Mouse (Mus musculus): Measurements from ENCODE around the gene Slc39a2.
"Not testable (repeated sequence)": the region's sequence is repeated elsewhere in the genome, so short reads cannot be mapped to it uniquely, and the experiment has no call there.

Slc39a2 gene

DNA sequence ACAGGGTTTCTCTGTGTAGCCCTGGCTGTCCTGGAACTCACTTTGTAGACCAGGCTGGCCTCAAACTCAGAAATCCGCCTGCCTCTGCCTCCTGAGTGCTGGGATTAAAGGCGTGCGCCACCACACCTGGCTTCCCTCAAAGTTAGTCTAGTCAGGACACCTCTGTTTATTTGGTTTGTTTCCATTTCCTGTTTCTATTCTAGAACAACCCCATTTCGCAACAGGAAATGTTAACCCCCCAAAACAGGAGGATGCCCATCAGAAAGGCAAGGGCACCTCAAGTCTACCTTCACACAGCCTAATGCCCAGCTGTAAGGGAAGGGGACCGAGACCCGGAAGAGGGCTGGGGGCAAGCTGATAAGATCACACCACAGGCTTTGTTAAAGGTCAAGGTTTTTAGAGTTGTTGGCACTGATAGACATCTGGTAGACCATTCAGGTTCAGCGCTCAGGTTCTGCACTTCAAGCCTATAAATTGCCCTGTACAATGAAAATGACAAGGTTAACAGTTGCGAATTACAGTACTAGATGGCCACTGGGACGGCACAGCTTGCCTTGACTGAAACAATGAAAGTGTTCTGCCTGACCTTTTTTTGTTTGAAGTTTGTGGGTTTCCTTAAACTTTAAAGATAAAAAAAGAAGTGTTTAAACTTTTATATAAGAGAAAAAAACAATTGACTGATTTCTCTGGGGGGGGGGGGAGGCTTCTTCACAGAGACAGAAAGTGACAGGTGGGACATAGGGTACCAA, at the start of gene Slc39a2:
Gene Slc39a2 (plus strand): TSS at position 699 of the 749 bp plus-strand sequence.
- DNase-seq: no peak

DNA sequence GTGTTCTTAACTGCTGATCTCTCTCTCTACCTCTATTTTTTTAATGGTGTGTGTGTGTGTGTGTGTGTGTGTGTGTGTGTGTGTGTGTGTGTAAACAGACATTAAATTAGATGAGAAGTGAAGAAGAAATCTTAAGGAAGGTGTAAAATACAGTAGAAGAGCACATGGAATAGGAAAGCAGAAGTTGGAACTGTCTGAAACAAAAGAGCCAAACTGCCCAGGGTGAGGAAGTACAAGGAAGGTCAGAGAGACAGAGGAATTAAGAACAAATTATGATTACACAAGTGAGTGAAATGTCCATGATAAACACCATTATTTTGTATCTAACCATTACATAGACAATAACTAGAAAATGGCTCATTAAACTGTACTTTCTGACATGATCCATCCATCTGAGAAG, 48.8 kb upstream of the Slc39a2 start:
- DNase-seq: no peak

DNA sequence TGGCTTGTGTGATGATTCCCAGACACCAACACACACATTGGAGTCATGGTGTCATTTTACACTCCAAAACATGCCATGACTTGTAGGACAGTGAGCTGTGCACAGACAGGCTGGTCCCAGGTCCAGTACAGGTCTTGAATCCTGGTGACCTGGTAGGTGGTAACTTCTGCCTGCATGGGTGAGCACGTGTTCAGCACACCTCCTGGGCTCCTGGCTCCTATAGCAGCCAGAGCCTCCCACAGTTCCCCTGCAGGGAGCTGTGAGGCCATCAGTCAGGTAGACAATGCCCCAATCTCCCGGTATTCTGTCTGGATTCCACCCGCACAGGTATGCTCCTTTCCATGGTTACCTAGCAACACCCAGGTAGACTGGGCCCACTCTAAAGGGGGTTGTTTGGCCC, 46.1 kb upstream of the Slc39a2 start:
- no peak for DNase-seq

DNA sequence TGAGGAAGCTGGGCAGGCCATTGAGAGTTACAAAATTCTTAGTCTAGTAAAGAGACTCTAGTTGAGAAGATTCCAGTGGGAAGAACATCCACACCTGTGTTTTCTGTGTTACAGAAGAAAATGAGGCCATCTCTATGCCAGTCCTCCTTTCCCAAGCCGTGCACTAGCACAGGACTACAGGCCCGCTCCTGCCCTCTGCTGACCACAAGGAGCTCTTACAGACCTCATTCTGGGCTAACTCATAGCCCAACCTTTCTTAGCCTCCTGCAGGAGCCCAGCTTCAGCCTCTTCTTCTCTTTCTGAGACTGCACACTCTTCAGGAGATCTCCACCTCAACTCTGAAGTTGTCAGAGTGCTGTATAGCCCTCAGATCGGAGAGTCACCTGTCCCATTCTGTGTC, 41.7 kb upstream of the Slc39a2 start:
- DNase-seq: not testable (repeated sequence)

DNA sequence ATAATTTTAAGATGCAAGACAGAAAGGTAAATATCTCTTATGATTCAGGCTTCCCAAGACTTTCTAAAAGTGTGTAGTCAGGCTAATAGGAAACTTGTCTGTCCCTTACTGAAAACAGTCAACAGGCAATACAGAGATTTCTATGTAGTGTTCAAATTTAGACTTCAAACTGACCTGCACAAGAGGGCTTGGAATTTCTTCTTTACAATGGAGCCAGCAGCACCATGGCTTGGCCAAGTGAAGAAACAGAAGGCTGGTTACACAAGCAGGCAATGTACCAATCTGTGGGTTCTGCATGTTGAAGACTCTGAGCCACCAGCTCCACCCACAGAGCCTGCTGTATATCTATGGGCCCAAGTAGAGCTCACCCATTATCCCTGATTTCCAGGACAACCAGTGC, 39.3 kb upstream of the Slc39a2 start, which contains the start of gene Ear6:
Gene Ear6 (plus strand): TSS at position 301 of the 400 bp plus-strand sequence.
- DNase-seq: no peak

DNA sequence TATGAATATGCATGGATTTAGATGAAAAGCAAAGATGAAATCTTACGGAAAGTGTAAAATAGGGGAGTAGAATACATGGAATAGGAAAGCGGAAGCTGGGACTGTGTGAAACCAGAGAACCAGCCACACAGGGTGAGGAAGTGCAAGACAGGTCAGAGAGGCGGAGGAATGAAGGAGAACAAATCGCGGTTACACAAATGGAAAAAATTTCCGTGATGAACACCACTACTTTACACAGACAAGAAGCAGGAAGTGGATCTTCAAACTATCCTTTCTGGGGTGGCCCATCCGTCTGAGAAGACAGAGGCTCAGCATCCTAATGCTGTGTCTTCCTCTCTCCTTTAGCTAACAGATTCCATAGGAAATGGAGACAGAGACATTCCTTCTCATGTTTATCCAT, 37.4 kb upstream of the Slc39a2 start:
- not testable (repeated sequence) for DNase-seq

DNA sequence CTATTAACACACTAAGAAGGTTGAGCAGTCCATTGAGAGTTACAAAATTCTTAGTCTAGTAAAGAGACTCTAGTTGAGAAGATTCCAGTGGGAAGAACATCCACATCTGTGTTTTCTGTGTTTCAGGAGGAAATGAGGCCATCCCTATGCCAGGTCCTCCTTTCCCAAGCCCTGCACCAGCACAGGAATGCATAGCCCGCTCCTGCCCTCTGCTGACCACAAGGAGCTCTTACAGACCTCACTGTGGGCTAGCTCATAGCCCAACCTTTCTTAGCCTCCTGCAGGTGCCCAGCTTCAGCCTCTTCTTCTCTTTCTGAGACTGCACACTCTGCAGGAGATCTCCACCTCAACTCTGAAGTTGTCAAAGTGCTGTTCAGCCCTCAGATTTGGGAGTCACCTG, 29.1 kb upstream of the Slc39a2 start:
- not testable (repeated sequence) for DNase-seq

DNA sequence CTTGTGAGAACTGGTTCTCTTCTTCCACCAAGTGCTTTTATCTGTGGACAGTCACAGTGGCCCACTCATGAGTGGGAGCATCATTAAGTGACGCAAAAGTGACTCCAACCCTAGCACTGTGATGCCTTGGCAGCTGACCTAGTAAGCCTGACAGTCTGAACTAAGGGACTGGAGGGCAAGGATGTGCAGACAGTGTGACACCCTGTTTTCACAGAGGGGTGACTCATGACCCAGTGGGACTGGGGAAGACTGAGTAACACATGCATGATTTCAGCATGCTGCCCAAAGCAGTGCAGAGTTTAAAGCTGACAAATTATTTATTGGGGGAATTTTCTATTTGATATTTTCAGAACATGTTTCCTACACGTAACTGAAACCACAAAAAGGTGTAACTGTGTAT, 21.9 kb upstream of the Slc39a2 start:
- no peak for DNase-seq

DNA sequence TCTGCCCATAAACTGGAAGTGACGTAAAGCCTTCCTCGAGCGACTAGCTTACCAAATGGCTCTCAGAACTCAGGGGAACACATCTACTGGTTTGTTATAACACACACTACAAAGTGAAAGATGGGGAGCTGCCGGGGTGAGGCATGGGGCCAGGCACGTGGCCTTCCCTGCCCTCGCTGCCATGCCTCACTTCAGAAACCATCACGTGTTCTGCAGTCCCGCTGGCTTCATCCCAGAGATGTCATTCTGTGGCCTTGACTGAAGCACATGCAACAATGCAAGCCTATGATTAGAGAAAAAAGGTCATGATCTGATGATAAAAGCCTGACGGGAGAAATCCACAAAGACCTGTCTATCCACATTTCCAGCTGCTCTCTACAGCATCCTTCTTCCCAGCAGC, 20.9 kb upstream of the Slc39a2 start:
- DNase-seq: no peak

DNA sequence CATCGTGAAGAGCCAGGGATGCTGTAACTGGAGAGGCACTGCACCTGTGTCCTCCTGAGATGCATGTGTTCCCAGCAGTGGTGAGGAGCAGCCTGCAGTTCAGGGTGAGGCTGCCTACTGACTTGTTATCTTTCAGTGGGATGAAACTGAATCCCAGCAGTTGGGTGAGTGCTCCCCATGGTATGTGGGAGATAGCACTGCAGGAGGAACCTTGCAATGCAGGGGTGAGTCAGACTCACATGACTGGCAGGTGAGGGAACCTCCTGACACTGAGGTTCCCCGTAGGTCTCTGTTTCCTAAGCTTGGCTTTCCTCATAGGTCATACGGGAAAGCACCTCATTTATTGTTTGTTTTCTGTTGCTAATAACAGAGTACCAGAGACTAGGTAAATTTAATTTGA, 15.2 kb upstream of the Slc39a2 start:
- DNase-seq: no peak

DNA sequence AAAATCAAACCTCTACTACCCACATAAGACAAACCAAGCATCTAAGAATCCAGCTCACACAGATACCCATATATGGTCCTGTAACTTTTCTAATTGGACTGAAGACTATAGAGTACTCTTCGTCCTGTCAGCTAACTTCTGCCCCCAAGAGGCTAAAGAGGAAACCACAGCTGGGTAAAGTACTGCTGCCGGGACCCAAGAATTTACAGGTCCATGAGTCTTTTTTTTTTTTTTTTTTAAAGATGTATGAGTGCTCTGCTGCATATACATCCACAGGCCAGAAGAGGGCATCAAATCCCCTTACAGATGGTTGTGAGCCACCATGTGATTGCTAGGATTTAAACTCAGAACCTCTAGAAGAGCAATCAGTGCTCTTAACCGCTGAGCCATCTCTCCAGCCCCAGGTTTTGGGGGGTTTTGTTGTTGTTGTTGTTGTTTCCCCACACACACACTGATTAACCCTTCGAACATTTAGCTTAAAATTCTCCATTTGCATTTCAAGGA, 9.1 kb upstream of the Slc39a2 start:
- peak; percentile 62 for DNase-seq

DNA sequence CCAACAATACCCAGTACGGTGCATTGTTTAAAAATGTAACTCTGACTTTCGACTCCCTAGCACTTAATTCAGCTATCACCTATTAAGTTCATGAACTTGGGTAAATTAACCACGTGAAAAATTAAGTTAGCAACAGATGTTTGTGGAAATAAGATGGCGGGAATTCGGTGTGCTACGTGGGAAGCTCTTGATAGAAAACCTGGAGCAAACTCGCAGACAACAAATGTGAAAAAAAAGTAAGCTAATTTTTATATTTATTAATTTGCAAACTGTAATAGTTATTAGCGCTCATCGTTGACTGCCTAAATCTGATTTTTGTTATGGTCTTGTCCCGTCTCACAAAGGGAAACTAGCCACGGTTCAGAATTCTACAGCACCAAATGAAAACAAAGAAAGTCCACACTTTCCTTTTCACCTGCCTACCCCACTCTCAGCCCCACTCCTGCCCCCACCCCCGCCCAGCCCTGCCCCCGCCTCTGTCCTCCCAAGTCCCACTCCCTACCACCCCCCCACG, 8.6 kb upstream of the Slc39a2 start:
- DNase-seq: no peak

DNA sequence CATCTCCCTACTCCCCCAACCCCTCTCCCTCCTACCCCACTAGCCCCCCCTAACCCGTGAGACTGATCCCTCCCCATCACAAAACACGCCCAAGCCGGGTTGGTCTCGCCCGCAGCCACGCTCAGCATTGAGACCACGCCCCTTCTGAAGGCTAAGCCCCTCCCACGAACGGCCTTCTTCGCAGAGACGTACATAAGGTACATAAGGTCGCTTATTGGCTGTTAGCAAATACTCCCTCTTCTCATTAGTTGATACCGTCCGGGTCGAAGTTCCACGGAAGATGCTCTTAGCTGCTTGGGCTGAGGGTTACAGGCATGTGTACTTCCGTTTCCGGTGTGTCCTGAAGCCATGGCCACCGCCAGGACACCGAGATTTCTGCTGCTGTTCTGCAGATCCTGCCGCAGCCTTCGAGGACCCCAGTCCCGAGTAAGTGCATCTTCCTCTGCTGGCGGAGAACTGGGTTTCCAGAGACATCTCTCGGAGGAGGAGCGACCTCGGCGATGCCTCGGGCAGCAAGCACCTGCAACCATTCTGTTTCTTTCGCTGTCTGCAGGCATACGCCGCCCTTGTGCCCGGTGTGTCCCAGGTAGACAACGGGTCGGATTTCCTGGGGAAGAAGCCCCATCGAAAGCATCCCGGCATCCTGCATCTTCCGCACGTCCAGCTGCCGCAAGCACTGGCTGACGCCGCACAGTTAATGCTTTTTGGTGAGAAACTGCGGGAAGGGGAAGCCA, 7.9 kb upstream of the Slc39a2 start, which contains the start of gene Mettl17:
Gene Mettl17 (plus strand): TSS at position 245 of the 734 bp plus-strand sequence.
- peak; percentile 85 for DNase-seq

DNA sequence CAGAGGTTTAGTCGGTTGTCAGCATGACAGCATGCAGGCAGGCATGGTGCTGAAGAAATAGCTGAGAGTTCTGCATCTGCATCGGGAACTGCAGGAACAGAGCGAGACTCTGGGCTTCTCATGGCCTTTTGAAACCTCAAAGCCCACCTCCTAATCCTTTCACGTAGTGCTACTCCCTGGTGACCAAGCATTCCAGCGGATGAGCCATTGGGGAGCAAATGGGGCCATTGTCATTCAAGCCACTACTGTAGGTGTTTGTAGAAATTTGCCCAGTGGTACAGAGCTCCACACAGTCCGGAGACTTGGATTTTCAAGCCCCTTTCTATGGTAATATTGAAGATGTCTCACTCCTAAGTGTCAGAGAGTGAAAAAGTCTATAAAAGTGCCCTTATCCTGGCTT, 6.6 kb upstream of the Slc39a2 start:
- DNase-seq: no peak

DNA sequence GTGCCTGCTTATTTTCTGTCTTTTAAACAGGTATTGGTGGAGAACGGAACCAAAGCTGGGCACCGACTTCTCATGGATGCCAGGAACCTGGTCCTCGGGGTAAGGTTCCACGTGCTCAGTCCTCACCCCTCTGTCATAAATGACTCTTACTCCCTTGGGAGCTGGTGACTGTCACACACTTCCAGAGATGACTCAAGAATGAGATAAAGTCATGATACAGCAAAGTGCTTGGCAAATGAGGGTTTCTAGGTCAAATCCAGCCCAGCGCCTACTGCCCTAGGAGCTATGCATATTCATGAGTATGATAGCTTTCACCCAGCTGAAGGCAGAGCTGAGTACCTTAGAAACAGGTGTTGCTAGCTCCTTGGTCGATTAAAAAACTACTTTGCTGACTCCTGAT, 2.9 kb upstream of the Slc39a2 start:
- no peak for DNase-seq

DNA sequence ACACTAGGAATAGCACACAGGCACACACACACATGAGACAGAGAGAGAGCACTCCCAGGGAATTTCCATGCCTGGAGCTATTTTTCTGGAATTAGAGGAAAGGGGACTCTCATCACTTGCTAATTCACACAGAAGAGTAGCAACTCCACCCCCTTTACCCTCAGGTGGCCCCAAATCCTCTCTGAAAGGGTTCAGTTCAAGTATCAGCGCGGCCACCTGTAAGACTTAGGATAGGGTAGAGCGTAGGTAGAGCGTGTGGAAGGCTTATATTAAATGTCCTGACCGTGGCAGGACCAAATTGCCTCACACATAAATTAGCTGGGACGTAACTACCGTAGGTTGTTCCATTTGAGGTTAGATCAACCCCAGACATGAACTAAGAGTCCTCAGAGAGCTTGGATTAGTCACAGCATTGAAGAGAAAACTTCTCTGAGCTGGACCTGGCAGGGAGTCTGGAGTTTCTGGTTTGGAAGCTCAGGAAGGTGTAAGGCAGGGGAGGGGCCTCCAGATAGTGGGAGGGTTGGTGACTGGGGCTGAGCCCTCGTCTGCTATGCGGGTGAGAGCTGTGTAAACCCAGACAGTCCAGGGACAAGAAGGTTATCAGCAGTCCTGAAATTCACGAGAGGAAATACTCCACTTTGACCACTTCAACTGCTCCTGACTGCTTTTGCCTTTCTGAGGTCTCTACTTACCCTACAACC, 555 bp downstream of the Slc39a2 start:
- DNase-seq: no peak

DNA sequence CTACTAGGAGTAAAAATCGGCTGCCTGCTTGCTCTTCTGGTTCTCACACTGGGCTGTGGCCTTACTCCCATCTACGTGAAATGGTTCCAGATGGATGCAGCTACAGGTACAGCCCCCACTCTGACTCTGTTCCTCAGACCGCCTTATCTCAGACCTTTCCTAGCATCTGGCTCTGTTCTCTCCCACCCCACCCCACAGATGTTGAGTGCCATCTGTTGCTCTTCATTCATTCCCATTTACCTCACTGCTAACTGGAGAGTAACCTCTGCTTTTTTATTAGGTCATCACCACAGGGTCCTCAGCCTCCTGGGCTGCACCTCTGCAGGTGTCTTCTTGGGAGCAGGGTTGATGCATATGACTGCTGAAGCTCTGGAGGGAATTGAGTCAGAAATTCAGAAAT, 1.1 kb downstream of the Slc39a2 start:
- no peak for DNase-seq

DNA sequence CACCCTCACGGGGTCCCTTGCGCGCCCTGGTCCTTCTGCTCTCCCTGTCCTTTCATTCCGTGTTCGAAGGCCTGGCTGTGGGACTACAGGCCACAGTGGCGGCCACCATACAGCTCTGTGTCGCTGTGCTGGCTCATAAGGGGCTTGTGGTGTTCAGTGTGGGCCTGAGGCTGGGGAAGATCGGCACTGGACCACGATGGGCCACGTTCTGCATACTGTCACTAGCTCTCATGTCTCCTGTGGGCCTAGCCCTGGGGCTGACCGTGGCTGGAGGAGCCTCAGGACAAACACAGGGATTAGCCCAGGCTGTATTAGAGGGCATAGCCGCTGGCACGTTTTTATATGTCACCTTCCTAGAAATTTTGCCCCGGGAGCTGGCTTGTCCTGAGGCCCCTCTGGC, 2.4 kb downstream of the Slc39a2 start:
- no peak for DNase-seq

DNA sequence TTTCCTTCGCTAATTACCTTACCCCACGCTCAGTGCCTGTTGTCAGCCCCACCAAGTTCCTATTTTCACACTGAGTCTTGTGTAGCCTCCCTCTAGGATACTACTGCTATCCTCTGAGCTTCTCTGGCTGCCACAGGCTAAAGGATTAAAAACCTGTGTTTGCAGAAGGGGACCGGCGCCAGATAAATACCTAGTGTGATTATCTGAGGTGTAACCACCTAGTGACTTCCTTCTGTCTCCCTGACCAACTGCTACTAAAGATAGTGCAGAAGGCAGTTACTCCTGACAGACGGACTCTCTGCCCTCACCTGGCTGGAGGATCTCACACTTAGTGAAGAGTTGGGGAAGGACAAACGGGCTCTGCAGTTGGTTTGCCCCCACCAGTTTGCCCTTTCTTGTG, 3.3 kb downstream of the Slc39a2 start:
- DNase-seq: no peak

DNA sequence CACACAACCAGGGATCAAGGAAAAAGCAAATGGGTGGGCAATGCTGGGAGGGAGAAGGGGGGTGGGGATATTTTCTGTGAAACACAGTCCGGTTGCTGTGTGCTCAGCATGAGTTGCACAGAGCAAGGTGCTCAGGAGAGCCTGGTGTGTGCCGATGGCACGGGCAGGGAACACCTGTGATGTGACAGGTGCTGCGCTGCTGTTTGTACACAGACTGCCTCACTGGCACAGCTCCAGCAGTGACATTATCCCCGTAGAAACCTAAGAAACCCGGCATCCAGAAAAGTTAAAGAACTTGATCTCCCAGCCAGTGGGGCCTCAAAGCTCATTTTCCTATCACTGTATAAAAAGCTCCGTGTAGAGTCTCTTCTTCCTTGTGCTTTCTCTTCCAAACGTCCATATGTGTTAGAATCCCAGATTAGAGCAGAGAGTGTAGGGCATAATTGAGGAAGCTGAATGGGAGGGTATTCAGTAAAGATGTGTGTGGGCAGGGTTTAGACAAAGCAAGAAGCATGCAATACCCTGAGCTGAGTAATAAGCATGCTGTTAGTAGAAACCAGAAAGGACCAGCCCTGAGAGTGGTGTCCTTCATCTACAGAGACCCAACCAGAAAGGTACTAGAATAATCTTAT, 4.0 kb downstream of the Slc39a2 start:
- DNase-seq: no peak

DNA sequence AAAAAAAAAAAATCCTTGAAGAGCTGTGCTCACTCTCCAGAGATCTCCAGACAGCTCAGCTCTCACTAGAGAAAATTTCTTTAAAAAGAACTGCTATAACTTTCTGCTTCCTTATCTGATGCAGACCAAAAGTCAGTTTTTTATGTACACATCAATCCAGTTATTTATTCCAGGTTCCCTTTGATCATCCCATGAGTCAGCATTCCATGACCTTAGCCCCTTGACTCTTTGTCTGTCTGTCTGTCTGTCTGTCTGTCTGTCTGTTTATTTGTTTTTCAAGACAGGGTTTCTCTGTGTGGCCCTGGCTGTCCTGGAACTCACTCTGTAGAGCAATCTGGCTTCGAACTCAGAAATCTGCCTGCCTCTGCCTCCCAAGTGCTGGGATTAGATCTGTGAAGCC, 6.7 kb downstream of the Slc39a2 start:
- no peak for DNase-seq

DNA sequence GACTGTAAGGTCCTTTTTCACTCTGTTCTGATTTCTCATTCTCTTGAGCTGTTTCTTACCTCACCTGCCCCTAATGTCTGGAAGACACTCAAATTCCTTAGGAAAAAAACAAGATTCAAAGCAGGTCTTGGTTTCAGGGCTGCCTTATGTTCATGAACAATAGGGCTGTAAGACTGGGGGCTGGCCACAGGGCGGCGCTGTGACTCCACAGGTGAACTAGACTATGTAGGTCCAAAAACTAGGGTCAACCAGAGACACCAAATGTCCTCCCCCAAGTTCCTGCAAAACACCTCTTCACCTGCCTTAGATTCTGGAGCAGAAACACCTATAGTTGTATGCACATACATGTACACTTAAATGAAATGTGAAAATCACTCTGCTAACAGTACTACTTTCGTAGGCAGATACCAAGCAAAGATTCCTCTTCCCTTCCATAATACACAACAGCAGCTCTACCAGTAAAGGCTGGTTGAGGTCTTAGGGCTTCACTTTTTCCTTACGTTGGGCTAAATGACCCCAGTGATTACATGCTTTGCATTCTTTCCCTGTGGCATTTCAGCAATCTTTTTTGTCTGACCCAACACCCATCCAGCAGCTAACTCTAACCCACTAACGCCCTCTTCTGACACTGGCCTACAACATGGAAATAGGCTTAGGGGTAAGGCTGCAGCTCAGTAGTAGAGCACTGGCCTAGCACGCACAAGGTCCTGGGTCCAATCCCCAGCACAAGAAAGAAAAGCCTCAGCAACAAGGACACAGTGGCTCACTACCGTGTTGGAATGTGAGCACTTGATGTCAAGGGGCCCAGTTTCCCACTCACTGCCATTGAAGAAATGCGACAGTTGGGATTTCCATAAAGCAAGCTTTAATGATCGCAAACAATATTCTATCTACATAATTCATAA, 10.4 kb downstream of the Slc39a2 start:
- peak; percentile 89 for DNase-seq
